Mouse (Mus musculus) forebrain, postnatal 0 days (tissue): ENCODE measurements at regions not wholly inside any gene's neighbourhood (a gene's known extent, or its start where the extent isn't known, plus 50 kb on each side); places are given as distances from the start of the nearest gene placed in this dataset.
A peak's percentile ranks its signal among the peaks of the same experiment; 100 is the strongest.

Experiments used
- ATAC-seq: fragments of 200-750 bp; cut with Nextera tagmentation; 2 replicates; pipeline ENCODE4 v1.8.0; 2017; ENCODE audit warnings: mild to moderate bottlenecking, moderate library complexity
- DNase-seq: peaks from one replicate; pipeline ENCODE4 v3.0.0-alpha.2; 2015
- H3K27ac ChIP-seq: fragments of 300-500 bp; sonication (generic); 2 replicates; pipeline ENCODE4 v1.5.1; 2014; ENCODE audit warnings: low read depth, mild to moderate bottlenecking, antibody characterized with exemption, low read length, moderate library complexity, mixed read lengths
- H3K27me3 ChIP-seq: fragments of 300-500 bp; sonication (generic); 2 replicates; pipeline ENCODE4 v1.6.1; 2014; ENCODE audit warnings: mild to moderate bottlenecking, low read length, mixed read lengths; ENCODE audit not compliant: insufficient read depth
- H3K36me3 ChIP-seq: fragments of 300-500 bp; sonication (generic); 2 replicates; pipeline ENCODE4 v1.6.1; 2014; ENCODE audit warnings: mild to moderate bottlenecking, moderate library complexity; ENCODE audit not compliant: insufficient read depth
- H3K4me1 ChIP-seq: fragments of 300-500 bp; sonication (generic); 2 replicates; pipeline ENCODE4 v1.6.1; 2014; ENCODE audit warnings: antibody characterized with exemption; ENCODE audit not compliant: insufficient read depth
- H3K4me2 ChIP-seq: fragments of 300-500 bp; sonication (generic); 2 replicates; pipeline ENCODE4 v1.6.1; 2014; ENCODE audit warnings: low read depth, mild to moderate bottlenecking, moderate library complexity
- H3K4me3 ChIP-seq: fragments of 300-500 bp; sonication (generic); 2 replicates; pipeline ENCODE4 v1.5.1; 2014; ENCODE audit warnings: low read depth, low read length, mixed read lengths
- H3K9ac ChIP-seq: fragments of 300-500 bp; sonication (generic); 2 replicates; pipeline ENCODE4 v1.6.1; 2014; ENCODE audit warnings: mild to moderate bottlenecking
- H3K9me3 ChIP-seq: fragments of 300-500 bp; sonication (generic); 2 replicates; pipeline ENCODE4 v1.6.1; 2016; ENCODE audit warnings: low read length
- CTCF ChIP-seq: sonication (generic); IDR thresholded peaks from 2 replicates; pipeline ENCODE4 v1.5.1; 2016; ENCODE audit warnings: antibody characterized with exemption, control low read depth, low read depth
- whole genome bisulfite sequencing: fragments of 180-500 bp; shearing (Covaris S2); extraction: QIAGEN DNeasy Blood & Tissue Kit; methylation state at CpG from one replicate; pipeline ENCODE4 v1.1.7; 2014; 5-methylcytosine and 5-hydroxymethylcytosine counted together

DNA sequence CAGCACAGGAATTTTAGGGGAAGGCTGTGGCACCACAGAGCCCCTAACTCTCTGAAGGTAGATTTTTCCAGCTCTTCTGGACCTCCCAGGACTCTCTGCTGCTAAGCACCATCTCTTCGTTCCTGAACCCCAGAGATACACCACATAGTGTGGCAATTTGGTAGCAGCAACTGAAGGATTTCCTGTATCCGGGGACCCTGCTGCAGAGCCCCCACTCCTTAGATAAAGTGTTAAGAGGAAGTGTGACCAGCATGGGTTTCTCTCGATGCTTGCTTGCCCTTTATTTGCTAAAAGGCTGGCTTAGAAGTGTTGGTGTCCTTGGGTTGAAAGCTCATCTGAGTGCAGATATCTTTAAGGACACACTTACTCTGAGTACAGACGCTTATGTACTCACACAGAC is 115.6 kb upstream of the Stc2 start:
- DNase-seq (no peak), ATAC-seq (no peak)
- Histone ChIP-seq H3K4me2 (no peak overlapping the region), H3K9ac (no peak overlapping the region), H3K4me3 (no peak overlapping the region), H3K9me3 (no peaks in the 10 kb centered on the region), H3K27ac (no peak overlapping the region), H3K4me1 (no peaks in the 10 kb centered on the region), H3K27me3 (no peaks in the 10 kb centered on the region), H3K36me3 (no peaks in the 10 kb centered on the region)
- TF ChIP-seq CTCF, result no peak
- 80% methylated on average over 4 of the region's 4 CpGs for WGBS

DNA sequence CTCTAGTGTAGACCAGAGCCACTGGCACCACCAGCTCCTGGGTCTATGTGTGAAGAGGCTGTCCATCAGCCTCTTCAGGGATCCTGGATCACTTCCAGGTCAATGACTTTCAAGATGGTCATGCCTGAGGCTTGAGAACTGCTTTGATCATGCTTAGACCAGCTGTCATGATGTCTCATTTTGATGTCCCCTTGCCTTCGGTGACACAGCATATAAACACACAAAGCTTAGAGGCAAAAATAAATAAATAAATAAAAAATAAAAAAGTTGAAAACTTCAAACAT is 111.1 kb upstream of the Stc2 start:
- Histone ChIP-seq H3K27me3 (no peaks in the 10 kb centered on the region), H3K9ac (no peak overlapping the region), H3K27ac (no peak overlapping the region), H3K4me2 (no peak overlapping the region), H3K36me3 (no peaks in the 10 kb centered on the region), H3K9me3 (no peaks in the 10 kb centered on the region), H3K4me1 (no peaks in the 10 kb centered on the region), H3K4me3 (no peak overlapping the region)
- no peak for ATAC-seq
- 85% methylated on average over 1 of the region's 1 CpGs for WGBS
- DNase-seq, result no peak
- no peak for TF ChIP-seq CTCF

DNA sequence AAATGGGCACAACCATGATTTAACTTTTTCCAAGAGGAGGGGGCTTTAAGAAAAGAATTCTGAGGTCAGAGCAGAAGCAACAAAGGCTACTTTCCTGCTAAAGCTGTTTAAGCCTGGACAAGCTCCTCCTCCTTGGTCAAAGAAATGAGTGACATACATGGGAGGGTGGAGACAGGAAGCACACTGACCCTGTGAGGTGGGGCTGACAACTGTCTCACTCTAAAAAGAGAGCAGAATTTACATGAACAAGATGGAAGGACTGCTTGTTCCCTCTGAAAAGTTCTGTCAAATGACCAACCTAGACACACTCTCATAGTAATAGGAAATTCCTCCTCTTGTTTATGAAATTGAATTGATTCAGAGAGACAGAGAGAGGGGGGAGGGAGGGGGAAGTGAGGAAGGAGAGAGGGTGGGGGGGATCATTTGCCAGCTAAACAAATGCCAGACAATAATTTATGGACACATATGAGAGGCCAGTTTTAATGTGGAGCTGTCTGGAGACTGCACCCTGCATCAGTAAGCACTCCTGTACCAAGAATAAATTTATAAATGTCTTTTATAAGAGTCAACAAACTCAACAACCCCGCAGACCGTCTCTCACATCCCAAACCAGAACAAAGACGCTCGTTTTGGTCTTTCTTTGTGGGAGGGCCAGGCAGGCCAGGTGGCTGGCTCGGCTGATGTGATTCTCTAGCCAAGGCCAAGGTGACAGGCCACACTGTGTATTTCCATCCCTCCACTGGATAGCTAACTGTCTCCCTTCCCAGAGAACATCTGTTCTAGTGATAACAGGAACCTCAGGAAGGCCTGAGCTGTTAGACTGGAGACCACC is 110.6 kb upstream of the Stc2 start:
- no peak overlapping the region for H3K9ac ChIP-seq
- no peak for TF ChIP-seq CTCF
- H3K36me3 ChIP-seq, result no peaks in the 10 kb centered on the region
- 65% methylated on average over 5 of the region's 5 CpGs for WGBS
- H3K4me3 ChIP-seq, result no peak overlapping the region
- H3K9me3 ChIP-seq, result no peaks in the 10 kb centered on the region
- no peak overlapping the region for H3K4me2 ChIP-seq
- no peak overlapping the region for H3K27ac ChIP-seq
- DNase-seq, result no peak
- H3K27me3 ChIP-seq, result no peaks in the 10 kb centered on the region
- ATAC-seq, result peak; percentile 43; the same call in 1 of the 2 replicates
- H3K4me1 ChIP-seq, result no peaks in the 10 kb centered on the region

DNA sequence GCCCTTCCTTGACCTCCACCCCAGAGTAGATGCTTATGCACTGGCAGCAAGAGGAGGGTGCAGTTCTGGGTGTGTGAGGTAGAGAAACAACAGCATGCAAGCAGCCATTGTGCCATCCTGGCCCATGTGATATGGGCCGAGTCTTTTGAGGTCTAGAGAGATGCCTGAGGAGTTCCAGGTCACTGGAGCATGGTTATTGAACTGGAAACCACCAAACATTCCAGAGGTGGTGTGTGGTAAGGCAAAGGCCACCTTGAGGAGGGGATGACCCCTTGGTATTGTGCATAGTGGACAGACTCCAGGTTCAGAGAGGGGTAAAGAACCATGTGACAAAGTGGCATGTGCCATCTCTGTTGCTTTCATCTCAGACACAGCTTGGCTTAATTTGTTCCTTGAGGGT is 107.9 kb upstream of the Stc2 start:
- TF ChIP-seq CTCF, result no peak
- WGBS, result 86% methylated on average over 1 of the region's 1 CpGs
- Histone ChIP-seq H3K27me3 (no peaks in the 10 kb centered on the region), H3K27ac (no peak overlapping the region), H3K9ac (no peak overlapping the region), H3K4me2 (no peak overlapping the region), H3K4me3 (no peak overlapping the region), H3K36me3 (no peaks in the 10 kb centered on the region), H3K9me3 (no peaks in the 10 kb centered on the region), H3K4me1 (no peaks in the 10 kb centered on the region)
- DNase-seq (no peak), ATAC-seq (no peak)

- Histone ChIP-seq H3K9ac (no peak overlapping the region), H3K9me3 (no peaks in the 10 kb centered on the region), H3K27ac (no peak overlapping the region), H3K4me2 (no peak overlapping the region), H3K36me3 (no peaks in the 10 kb centered on the region), H3K27me3 (no peaks in the 10 kb centered on the region), H3K4me1 (no peaks in the 10 kb centered on the region), H3K4me3 (no peak overlapping the region)
- DNase-seq (no peak), ATAC-seq (no peak)
- no peak for TF ChIP-seq CTCF
- 69% methylated on average over 3 of the region's 3 CpGs for WGBS
These were observed 107.2 kb upstream of the Stc2 start for GRCm38 (mm10) chr11:31477104-31477503.

- Histone ChIP-seq H3K27me3 (no peaks in the 10 kb centered on the region), H3K4me2 (no peak overlapping the region), H3K4me1 (no peaks in the 10 kb centered on the region), H3K36me3 (no peaks in the 10 kb centered on the region), H3K9me3 (no peaks in the 10 kb centered on the region), H3K9ac (no peak overlapping the region), H3K27ac (no peak overlapping the region), H3K4me3 (no peak overlapping the region)
- ATAC-seq, result no peak
- 45% methylated on average over 4 of the region's 4 CpGs for WGBS
- no peak for TF ChIP-seq CTCF
- no peak for DNase-seq
These were observed 103.1 kb upstream of the Stc2 start for GRCm38 (mm10) chr11:31473017-31473416.

- no peak overlapping the region for H3K4me2 ChIP-seq
- H3K9me3 ChIP-seq, result no peaks in the 10 kb centered on the region
- no peaks in the 10 kb centered on the region for H3K27me3 ChIP-seq
- no peak overlapping the region for H3K4me3 ChIP-seq
- 57% methylated on average over 2 of the region's 2 CpGs for WGBS
- no peaks in the 10 kb centered on the region for H3K4me1 ChIP-seq
- no peak for DNase-seq
- H3K9ac ChIP-seq, result no peak overlapping the region
- no peak for ATAC-seq
- no peaks in the 10 kb centered on the region for H3K36me3 ChIP-seq
- no peak overlapping the region for H3K27ac ChIP-seq
- no peak for TF ChIP-seq CTCF
These were observed 101.0 kb upstream of the Stc2 start for GRCm38 (mm10) chr11:31470681-31471414.
